Mouse (Mus musculus) limb, embryonic 11.5 days (tissue): ENCODE results near the gene Kifap3. TPM values are rescaled to one million over a fixed set of nuclear protein-coding genes. Genes with fewer than 3 reads are reported as not detected.

Source experiments
- ATAC-seq: fragments of 200-750 bp; cut with Nextera tagmentation; 2 replicates; pipeline ENCODE4 v1.8.0; 2017; ENCODE audit warnings: low read depth; ENCODE audit not compliant: insufficient number of reproducible peaks, low FRiP score, low TSS enrichment
- DNase-seq: peaks from one replicate; pipeline ENCODE4 v3.0.0-alpha.2; 2015; ENCODE audit warnings: low spot score
- H3K27ac ChIP-seq: fragments of 300-500 bp; sonication (generic); replicated peaks from 2 replicates; pipeline ENCODE4 v1.5.1; 2014; ENCODE audit warnings: low read depth, mild to moderate bottlenecking, low read length
- H3K27me3 ChIP-seq: fragments of 300-500 bp; sonication (generic); 2 replicates; pipeline ENCODE4 v1.6.1; 2014; ENCODE audit warnings: mild to moderate bottlenecking, low read length, mixed read lengths; ENCODE audit not compliant: control insufficient read depth, insufficient read depth
- H3K36me3 ChIP-seq: fragments of 300-500 bp; sonication (generic); 2 replicates; pipeline ENCODE4 v1.6.1; 2014; ENCODE audit warnings: mild to moderate bottlenecking, low read length, moderate library complexity, mixed read lengths; ENCODE audit not compliant: control insufficient read depth, insufficient read depth
- H3K4me1 ChIP-seq: fragments of 300-500 bp; sonication (generic); 2 replicates; pipeline ENCODE4 v1.6.1; 2014; ENCODE audit warnings: low read length, mixed read lengths; ENCODE audit not compliant: control insufficient read depth, insufficient read depth
- H3K4me2 ChIP-seq: fragments of 300-500 bp; sonication (generic); 2 replicates; pipeline ENCODE4 v1.6.1; 2014; ENCODE audit warnings: low read depth, mild to moderate bottlenecking, moderate library complexity; ENCODE audit not compliant: severe bottlenecking
- H3K4me3 ChIP-seq: fragments of 300-500 bp; sonication (generic); 2 replicates; pipeline ENCODE4 v1.5.1; 2014; ENCODE audit warnings: low read depth, low read length
- H3K9ac ChIP-seq: fragments of 300-500 bp; sonication (generic); 2 replicates; pipeline ENCODE4 v1.6.1; 2014; ENCODE audit warnings: mild to moderate bottlenecking, low read length
- H3K9me3 ChIP-seq: fragments of 300-500 bp; sonication (generic); 2 replicates; pipeline ENCODE4 v1.6.1; 2016; ENCODE audit warnings: low read length; ENCODE audit not compliant: control insufficient read depth
- WGBS: fragments of 180-500 bp; shearing (Covaris S2); extraction: QIAGEN DNeasy Blood & Tissue Kit; methylation state at CpG from one replicate; pipeline ENCODE4 v1.1.7; 2014; 5-methylcytosine and 5-hydroxymethylcytosine counted together
- polyA plus RNA-seq: library from polyadenylated mRNA; unstranded; fragments of >200 nt; fragmentation: Nextera tagmentation; extraction: Ambion mirVana; gene quantifications from 2 replicates; pipeline ENCODE4 v1.2.1, GENCODE M21; 2014

Gene Kifap3
- polyA plus RNA-seq, 1 experiment from 2014 or later = 57.1 TPM

DNA sequence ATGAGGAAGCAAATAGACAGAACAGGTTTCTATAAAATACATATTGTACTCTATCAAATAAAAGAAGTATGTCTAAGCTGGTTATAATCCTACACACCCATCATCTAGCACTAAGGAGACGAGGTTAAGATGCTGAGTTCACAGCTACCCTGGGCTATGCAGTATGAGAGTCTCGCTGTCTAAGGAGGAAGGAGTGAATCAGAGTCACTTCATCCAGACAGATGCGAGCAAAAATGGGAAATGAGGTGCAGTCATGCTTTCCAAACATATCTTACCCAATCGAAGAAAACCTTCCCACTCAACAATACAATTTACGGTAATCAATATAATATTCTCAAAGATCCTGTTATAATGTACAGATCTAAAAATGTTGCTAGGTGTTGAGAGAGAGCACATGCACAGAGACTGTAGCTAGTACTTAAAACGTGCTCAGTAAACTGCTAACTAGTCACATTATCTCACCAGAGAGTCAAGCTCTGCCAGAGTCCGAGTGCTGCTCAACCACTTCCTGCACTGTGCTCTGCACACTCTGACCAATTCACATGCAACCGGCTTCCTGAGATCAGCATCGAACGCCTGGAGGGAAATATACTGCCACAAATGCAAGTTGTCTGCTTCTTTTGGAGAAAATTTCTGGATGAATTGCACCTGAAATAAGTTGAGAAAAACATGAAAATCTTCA lies 184.8 kb downstream of the Kifap3 start:
- ATAC-seq (no peak), DNase-seq (no peak)
- no peaks in the 10 kb centered on the region for H3K27me3 ChIP-seq
- no peaks in the 10 kb centered on the region for H3K4me1 ChIP-seq
- no peak overlapping the region for H3K4me2 ChIP-seq
- H3K9ac ChIP-seq = no peak overlapping the region
- peaks cover 6% of the 10 kb centered on the region; the same call in 1 of the 2 replicates for H3K36me3 ChIP-seq
- H3K4me3 ChIP-seq = no peak overlapping the region
- WGBS = 93% methylated on average over 10 of the region's 10 CpGs
- no peaks in the 10 kb centered on the region for H3K9me3 ChIP-seq
- H3K27ac ChIP-seq = no peak overlapping the region

Other genes with a start within 250 kb of the Kifap3 start
- 0.10 and 0.27 TPM in 2 replicates for gene Mettl11b, start 54.4 kb upstream of the Kifap3 start, polyA plus RNA-seq
- gene Scyl3, start 149.5 kb downstream of the Kifap3 start, polyA plus RNA-seq = 19.9 and 24.2 TPM in 2 replicates
- gene BC055324, start 215.2 kb downstream of the Kifap3 start, polyA plus RNA-seq = 45.2 and 47.9 TPM in 2 replicates
- 11.9 and 13.2 TPM in 2 replicates for gene Mettl18, start 215.3 kb downstream of the Kifap3 start, polyA plus RNA-seq